Comparison of ENCODE assay signal across 8 mouse cellular contexts in genomic region chr2:170343133-170343818, GRCm38 (mm10).
DNase-seq lines count a peak whose midpoint lies in the region; ATAC-seq and TF ChIP-seq lines count a peak whose summit lies in the region.

No protein-coding gene starts in this region.

- peak; percentile 94 for DNase-seq in heart, adult 11 months
- DNase-seq in adrenal gland, postnatal 14 days, result peak; percentile 90
- peak; percentile 76 for DNase-seq in gastrocnemius, adult 2 months
- DNase-seq in kidney, adult 18-20 months, result peak; percentile 73
- DNase-seq in neural tube, embryonic 11.5 days (ENCODE audit: low spot score), result peak; percentile 84
- peak; percentile 88 for DNase-seq in thymus, postnatal 0 days (ENCODE audit: low spot score)

- H3K9me3 ChIP-seq in heart, embryonic 12.5 days (replicated peaks), result 0 out of 2 replicates have a peak, but pooled peaks cover 4% of the 10 kb centered on the region
- no peaks in the 10 kb centered on the region for H3K9me3 ChIP-seq in liver, embryonic 16.5 days (replicated peaks; ENCODE audit: control insufficient read depth, low read length)
- H3K9me3 ChIP-seq in neural tube, embryonic 11.5 days (ENCODE audit: control insufficient read depth, low read length), result no peaks in the 10 kb centered on the region

- no peak for ATAC-seq in heart, embryonic 12.5 days (ENCODE audit: insufficient number of reproducible peaks, low FRiP score)
- ATAC-seq in liver, embryonic 16.5 days (ENCODE audit: low read depth), result peak; percentile 43
- ATAC-seq in neural tube, embryonic 11.5 days (ENCODE audit: insufficient read depth, low FRiP score, low TSS enrichment), result no peak

- H3K4me1 ChIP-seq in heart, embryonic 12.5 days (replicated peaks), result peaks cover 37% of the 10 kb centered on the region
- H3K4me1 ChIP-seq in liver, embryonic 16.5 days (ENCODE audit: control insufficient read depth, low read depth, low read length), result peaks cover 13% of the 10 kb centered on the region
- H3K4me1 ChIP-seq in neural tube, embryonic 11.5 days (ENCODE audit: control insufficient read depth, insufficient read depth, low read length), result peaks cover 18% of the 10 kb centered on the region

- H3K27me3 ChIP-seq in heart, embryonic 12.5 days (replicated peaks), result no peaks in the 10 kb centered on the region
- no peaks in the 10 kb centered on the region for H3K27me3 ChIP-seq in liver, embryonic 16.5 days (ENCODE audit: control insufficient read depth, insufficient read depth, low read depth, low read length)
- no peaks in the 10 kb centered on the region for H3K27me3 ChIP-seq in neural tube, embryonic 11.5 days (ENCODE audit: control insufficient read depth, insufficient read depth, low read length)

- no peak overlapping the region for H3K4me3 ChIP-seq in heart, embryonic 12.5 days
- no peak overlapping the region for H3K4me3 ChIP-seq in gastrocnemius, adult 2 months
- H3K4me3 ChIP-seq in liver, embryonic 16.5 days (ENCODE audit: low read depth, low read length), result no peak overlapping the region
- H3K4me3 ChIP-seq in neural tube, embryonic 11.5 days (ENCODE audit: low read depth, low read length), result no peak overlapping the region

- no peak overlapping the region for H3K4me2 ChIP-seq in heart, embryonic 12.5 days
- no peak overlapping the region for H3K4me2 ChIP-seq in liver, embryonic 16.5 days (ENCODE audit: low read depth, low read length)
- H3K4me2 ChIP-seq in neural tube, embryonic 11.5 days (ENCODE audit: low read depth), result no peak overlapping the region

- no peak overlapping the region for H3K9ac ChIP-seq in heart, embryonic 12.5 days
- H3K9ac ChIP-seq in liver, embryonic 16.5 days (ENCODE audit: low read depth, low read length), result no peak overlapping the region
- no peak overlapping the region for H3K9ac ChIP-seq in neural tube, embryonic 11.5 days (ENCODE audit: low read length)

- intact Hi-C loops in gastrocnemius, adult 2 months (cut with DNase I), result no loop called here

- no peak overlapping the region for H3K27ac ChIP-seq in heart, embryonic 12.5 days (ENCODE audit: poor library complexity, severe bottlenecking)
- H3K27ac ChIP-seq in gastrocnemius, adult 2 months, result peak overlapping the region; percentile 41; the same call in 1 of the 2 replicates
- peak overlapping the region; percentile 25 for H3K27ac ChIP-seq in liver, embryonic 16.5 days (ENCODE audit: low read length)
- H3K27ac ChIP-seq in neural tube, embryonic 11.5 days (ENCODE audit: low read depth, low read length), result 0 out of 2 replicates have a peak overlapping the region, but pooled peaks have one; percentile 60

- 33% methylated on average over 17 of the region's 17 CpGs for WGBS in heart, embryonic 12.5 days
- 22% methylated on average over 17 of the region's 17 CpGs for whole genome bisulfite sequencing in liver, embryonic 16.5 days (ENCODE audit: insufficient replicate concordance)
- WGBS in neural tube, embryonic 11.5 days, result 32% methylated on average over 17 of the region's 17 CpGs

- TF ChIP-seq CTCF in gastrocnemius, adult 2 months (IDR thresholded peaks at IDR 0.05), result peak; percentile 62

- no peaks in the 10 kb centered on the region for H3K36me3 ChIP-seq in heart, embryonic 12.5 days
- no peaks in the 10 kb centered on the region for H3K36me3 ChIP-seq in liver, embryonic 16.5 days (ENCODE audit: control insufficient read depth, insufficient read depth)
- no peaks in the 10 kb centered on the region for H3K36me3 ChIP-seq in neural tube, embryonic 11.5 days (ENCODE audit: control insufficient read depth, insufficient read depth, low read length)
